Mouse (Mus musculus): ENCODE results near the gene a. TPM values are rescaled to one million over a fixed set of nuclear protein-coding genes. Genes with fewer than 3 reads are reported as not detected.
A peak's percentile ranks its signal among the peaks of the same experiment; 100 is the strongest.
"Not testable (repeated sequence)": the region's sequence is repeated elsewhere in the genome, so short reads cannot be mapped to it uniquely, and the experiment has no call there.

The a gene
- total RNA-seq, 2 experiments from 2014 or later: not detected

- no peak for DNase-seq (ENCODE audit: low spot score in 2 of 2)
- TF ChIP-seq CTCF (conservative IDR thresholded peaks at IDR 0.05): no peak
- H3K4me3 ChIP-seq: peak overlapping the region; percentile 65
- H3K27ac ChIP-seq: peak overlapping the region; percentile 98
Measured at GRCm38 (mm10) chr2:155051622-155052351, 260.6 kb downstream of the a start.

- no peak overlapping the region for H3K4me3 ChIP-seq
- H3K27ac ChIP-seq: no peak overlapping the region; the same call in 1 of the 2 replicates
- no peak for TF ChIP-seq CTCF (conservative IDR thresholded peaks at IDR 0.05)
- DNase-seq (ENCODE audit: low spot score in 2 of 2): peak in 1 of 2 experiments; percentile 22
Measured at GRCm38 (mm10) chr2:155052681-155053080, 261.5 kb downstream of the a start.

GRCm38 (mm10) chr2:155053512-155053911 lies 262.3 kb downstream of the a start:
- not testable (repeated sequence) for H3K4me3 ChIP-seq; H3K27ac ChIP-seq; DNase-seq (ENCODE audit: low spot score in 2 of 2)

GRCm38 (mm10) chr2:155054672-155055071 lies 263.5 kb downstream of the a start:
- Histone ChIP-seq H3K27ac (no peak overlapping the region), H3K4me3 (no peak overlapping the region)
- DNase-seq (ENCODE audit: low spot score in 2 of 2): no peak
- TF ChIP-seq CTCF (conservative IDR thresholded peaks at IDR 0.05): no peak

- H3K4me3 ChIP-seq: no peak overlapping the region
- H3K27ac ChIP-seq: no peak overlapping the region
- no peak for DNase-seq (ENCODE audit: low spot score in 2 of 2)
- no peak for TF ChIP-seq CTCF (conservative IDR thresholded peaks at IDR 0.05)
Measured at GRCm38 (mm10) chr2:155056076-155056578, 264.9 kb downstream of the a start.

- no peak for TF ChIP-seq CTCF (conservative IDR thresholded peaks at IDR 0.05)
- no peak overlapping the region for H3K4me3 ChIP-seq
- DNase-seq (ENCODE audit: low spot score in 2 of 2): no peak
- no peak overlapping the region for H3K27ac ChIP-seq
Measured at GRCm38 (mm10) chr2:155057361-155057760, 266.2 kb downstream of the a start.

GRCm38 (mm10) chr2:155071027-155071426 lies 279.8 kb downstream of the a start:
- no peak for DNase-seq (ENCODE audit: low spot score in 2 of 2)
- Histone ChIP-seq H3K4me3 (no peak overlapping the region), H3K27ac (no peak overlapping the region)
- TF ChIP-seq CTCF (conservative IDR thresholded peaks at IDR 0.05): no peak

- 0 out of 2 replicates have a peak, but pooled peaks have one; percentile 19 for TF ChIP-seq CTCF (conservative IDR thresholded peaks at IDR 0.05)
- H3K4me3 ChIP-seq: no peak overlapping the region
- no peak overlapping the region for H3K27ac ChIP-seq
Measured at GRCm38 (mm10) chr2:155072353-155073145, 281.3 kb downstream of the a start.

GRCm38 (mm10) chr2:155073347-155073746 lies 282.1 kb downstream of the a start:
- no peak for TF ChIP-seq CTCF (conservative IDR thresholded peaks at IDR 0.05)
- peak overlapping the region; percentile 89 for H3K27ac ChIP-seq
- no peak for DNase-seq (ENCODE audit: low spot score in 2 of 2)
- peak overlapping the region; percentile 87 for H3K4me3 ChIP-seq

More at GRCm38 (mm10) chr2:155072353-155073145, 281.3 kb downstream of the a start:
- no peak for DNase-seq (ENCODE audit: low spot score in 2 of 2)

GRCm38 (mm10) chr2:155073978-155074765 lies 283.0 kb downstream of the a start, which contains the start of gene Ahcy:
Ahcy (minus strand) TSS chr2:155074497.
- Histone ChIP-seq H3K27ac (peak within 1 kb of the TSS; percentile 89), H3K4me3 (peak within 1 kb of the TSS; percentile 87)
- DNase-seq (ENCODE audit: low spot score in 2 of 2): peak; percentile 86 to 89
- no peak for TF ChIP-seq CTCF (conservative IDR thresholded peaks at IDR 0.05)

GRCm38 (mm10) chr2:155074766-155075330 lies 283.6 kb downstream of the a start:
- no peak for DNase-seq (ENCODE audit: low spot score in 2 of 2)
- Histone ChIP-seq H3K4me3 (peak overlapping the region; percentile 87), H3K27ac (peak overlapping the region; percentile 89)
- TF ChIP-seq CTCF (conservative IDR thresholded peaks at IDR 0.05): no peak

GRCm38 (mm10) chr2:155075649-155076048 lies 284.4 kb downstream of the a start:
- no peak overlapping the region for H3K4me3 ChIP-seq
- no peak for TF ChIP-seq CTCF (conservative IDR thresholded peaks at IDR 0.05)
- no peak overlapping the region for H3K27ac ChIP-seq
- DNase-seq (ENCODE audit: low spot score in 2 of 2): no peak
